Mouse (Mus musculus): ENCODE results near the gene Vamp2.

GRCm38 (mm10) chr11:69133566-69133922, 45.3 kb downstream of the Vamp2 start:
- TF ChIP-seq CTCF (IDR thresholded peaks at IDR 0.05; ENCODE audit: low read depth, low read length) (no peak), POLR2A (IDR thresholded peaks at IDR 0.05; ENCODE audit: extremely low read depth, insufficient read depth, low read length) (no peak)

All from liver, adult 2 months (tissue).